Mouse (Mus musculus) cortical plate, adult 2 months (tissue): Measurements from ENCODE around the gene Ank3.

Experiments
- CTCF ChIP-seq: fragments of 200-500 bp; IDR thresholded peaks from 2 replicates; pipeline ENCODE4 v1.5.1; 2011; ENCODE audit warnings: mild to moderate bottlenecking, control low read depth, low read length; ENCODE audit not compliant: insufficient read depth; ENCODE audit errors: extremely low read depth
- POLR2A ChIP-seq: fragments of 200-500 bp; IDR thresholded peaks from 2 replicates; pipeline ENCODE4 v1.6.1; 2011; ENCODE audit warnings: mild to moderate bottlenecking, low read length, control low read depth; ENCODE audit not compliant: insufficient read depth; ENCODE audit errors: extremely low read depth

DNA sequence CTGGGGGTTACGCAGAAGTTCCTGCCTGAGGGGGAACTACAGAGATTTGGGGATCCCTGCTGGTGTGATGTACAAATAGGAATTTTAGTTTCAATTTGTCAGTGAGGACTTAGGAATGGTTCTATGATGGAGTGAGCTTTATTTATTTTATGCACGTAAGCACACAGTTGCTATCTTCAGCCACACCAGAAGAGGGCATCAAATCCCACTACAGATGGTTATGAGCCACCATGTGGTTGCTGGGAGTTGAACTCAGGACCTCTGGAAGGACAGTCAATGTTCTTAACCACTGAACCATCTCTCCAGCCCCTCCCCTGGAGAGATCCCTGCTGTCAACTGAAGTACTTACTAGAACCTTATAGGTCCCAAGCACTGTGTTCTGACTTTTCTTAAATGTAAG lies 255.6 kb downstream of the Ank3 start:
- TF ChIP-seq POLR2A (no peak), CTCF (peak; percentile 19; the same call in 1 of the 2 replicates)
